Mouse (Mus musculus) stomach, embryonic 14.5 days (tissue): ENCODE results near the gene Atrip. TPM values are rescaled to one million over a fixed set of nuclear protein-coding genes. Genes with fewer than 3 reads are reported as not detected.

Source experiments
- ATAC-seq: fragments of 200-750 bp; cut with Nextera tagmentation; 2 replicates; pipeline ENCODE4 v1.8.0; 2017; ENCODE audit warnings: low read depth, moderate TSS enrichment; ENCODE audit not compliant: insufficient number of reproducible peaks, insufficient read depth, low FRiP score
- H3K27ac ChIP-seq: fragments of 300-500 bp; sonication (generic); 2 replicates; pipeline ENCODE4 v1.5.1; 2014; ENCODE audit warnings: mild to moderate bottlenecking, low read length, moderate library complexity, mixed read lengths
- H3K27me3 ChIP-seq: fragments of 300-500 bp; sonication (generic); 2 replicates; pipeline ENCODE4 v1.6.1; 2014; ENCODE audit warnings: low read length, control low read depth, mixed read lengths; ENCODE audit not compliant: control insufficient read depth, insufficient read depth
- H3K36me3 ChIP-seq: fragments of 300-500 bp; sonication (generic); 2 replicates; pipeline ENCODE4 v1.6.1; 2014; ENCODE audit warnings: mild to moderate bottlenecking, control low read depth, low read length, moderate library complexity, mixed read lengths; ENCODE audit not compliant: control insufficient read depth, insufficient read depth
- H3K4me1 ChIP-seq: fragments of 300-500 bp; sonication (generic); 2 replicates; pipeline ENCODE4 v1.6.1; 2014; ENCODE audit warnings: low read length, control low read depth, mixed read lengths; ENCODE audit not compliant: control insufficient read depth, insufficient read depth
- H3K4me2 ChIP-seq: fragments of 300-500 bp; sonication (generic); replicated peaks from 2 replicates; pipeline ENCODE4 v1.6.1; 2014; ENCODE audit warnings: low read depth, low read length, control low read depth
- H3K4me3 ChIP-seq: fragments of 300-500 bp; sonication (generic); 2 replicates; pipeline ENCODE4 v1.5.1; 2014; ENCODE audit warnings: low read depth, low read length, control low read depth
- H3K9ac ChIP-seq: fragments of 300-500 bp; sonication (generic); replicated peaks from 2 replicates; pipeline ENCODE4 v1.6.1; 2014; ENCODE audit warnings: low read depth, mild to moderate bottlenecking, control low read depth, low read length, moderate library complexity, mixed read lengths
- H3K9me3 ChIP-seq: fragments of 300-500 bp; sonication (generic); 2 replicates; pipeline ENCODE4 v1.6.1; 2016; ENCODE audit warnings: low read depth, low read length, control low read depth; ENCODE audit not compliant: control insufficient read depth
- WGBS: fragments of 180-500 bp; shearing (Covaris S2); extraction: QIAGEN DNeasy Blood & Tissue Kit; methylation state at CpG from one replicate; pipeline ENCODE4 v1.1.7; 2014; 5-methylcytosine and 5-hydroxymethylcytosine counted together
- polyA plus RNA-seq: library from polyadenylated mRNA; unstranded; fragments of >200 nt; fragmentation: Nextera tagmentation; extraction: Ambion mirVana; gene quantifications from 2 replicates; pipeline ENCODE4 v1.2.1, GENCODE M21; 2014

Atrip gene
- polyA plus RNA-seq, 1 experiment from 2014 or later, result 27.2 TPM

DNA sequence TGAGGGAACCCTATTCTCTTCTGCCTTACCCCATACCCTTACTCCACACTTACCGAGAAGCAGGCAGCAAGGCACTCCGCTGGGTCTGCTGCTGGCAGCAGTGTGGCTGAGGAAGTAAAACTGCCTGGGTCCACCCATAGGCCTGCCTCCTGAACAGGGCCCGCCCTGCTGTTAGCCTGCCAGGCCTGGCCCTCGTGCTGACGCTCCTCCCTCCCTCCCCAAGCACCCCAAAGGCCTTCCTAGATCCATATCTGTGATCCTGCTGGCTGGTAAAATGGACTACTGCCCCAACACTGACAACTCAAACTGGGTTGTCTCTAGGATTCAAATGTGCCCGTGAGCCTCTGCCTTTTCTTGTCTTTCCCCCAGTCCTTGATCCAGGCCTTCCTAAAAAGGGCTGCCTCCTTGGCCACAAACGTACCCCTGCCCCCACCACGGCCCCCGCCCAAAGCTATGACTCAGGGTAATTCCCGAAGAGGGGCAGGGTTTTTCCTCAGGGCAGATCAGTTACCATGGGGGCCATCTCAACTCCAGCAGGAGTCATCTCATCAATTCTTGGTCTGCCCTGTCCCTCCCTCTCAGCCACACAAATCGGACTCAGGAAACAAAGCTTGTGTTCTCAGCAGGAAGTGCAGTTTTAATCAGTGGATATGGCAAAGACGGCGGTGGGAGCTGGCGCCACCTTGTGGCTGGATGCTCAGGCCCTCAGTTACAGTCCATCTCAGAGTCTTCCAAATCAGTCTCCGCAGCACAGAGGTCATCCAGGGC, 14.6 kb downstream of the Atrip start, which contains the start of gene Trex1:
Gene Trex1 (minus strand): TSS at position 599 of the 768 bp plus-strand sequence.
- H3K4me3 ChIP-seq, result peak within 1 kb of the TSS; percentile 26
- H3K4me1 ChIP-seq, result peaks cover 10% of the 10 kb centered on the region; the same call in 1 of the 2 replicates
- 18% methylated on average over 15 of the region's 15 CpGs for WGBS
- peak within 1 kb of the TSS; percentile 81 for H3K27ac ChIP-seq
- peaks cover 40% of the 10 kb centered on the region for H3K36me3 ChIP-seq
- H3K9me3 ChIP-seq, result no peaks in the 10 kb centered on the region
- peak within 1 kb of the TSS; percentile 33 for H3K9ac ChIP-seq
- peak; percentile 86 for ATAC-seq
- no peaks in the 10 kb centered on the region for H3K27me3 ChIP-seq
- peak within 1 kb of the TSS; percentile 58 for H3K4me2 ChIP-seq

DNA sequence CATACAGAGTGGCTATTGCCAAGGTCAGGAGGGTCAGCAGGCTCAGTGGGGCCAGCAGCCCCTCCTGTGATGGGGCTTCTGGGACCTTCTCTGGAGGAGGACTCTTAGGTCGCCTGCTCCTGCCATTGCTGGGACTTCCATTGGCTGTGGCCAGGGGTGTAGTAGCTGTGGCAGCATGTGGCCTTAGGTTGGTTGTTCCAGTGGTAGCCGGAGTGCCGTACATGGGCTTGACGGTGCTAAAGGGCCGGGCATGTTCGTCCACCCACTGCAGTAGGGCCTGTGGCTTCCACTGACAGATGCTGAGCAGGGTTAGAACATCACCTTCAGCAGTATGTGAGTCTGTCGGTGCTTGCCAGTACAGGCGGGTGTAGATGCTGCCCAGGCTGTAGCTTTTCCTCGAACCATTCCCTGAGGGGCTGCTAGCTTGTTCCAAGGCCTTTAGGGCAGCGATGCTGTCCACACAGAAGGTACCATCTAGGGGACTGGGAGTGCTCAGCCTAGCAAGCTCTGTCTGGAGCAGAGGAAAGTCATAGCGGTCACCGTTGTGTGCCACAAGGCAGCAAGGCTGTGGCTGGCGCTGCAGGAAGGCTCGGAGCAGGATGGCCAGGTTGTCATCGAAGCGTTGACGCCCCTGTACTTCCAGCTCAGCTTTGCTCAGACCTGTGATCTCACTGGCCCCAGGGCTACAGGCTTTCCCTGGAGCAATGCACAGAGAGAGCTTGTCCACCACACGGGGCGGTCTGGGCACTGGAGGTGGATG, 15.7 kb downstream of the Atrip start:
- Histone ChIP-seq H3K27me3 (no peaks in the 10 kb centered on the region), H3K27ac (peak overlapping the region; percentile 67; the same call in 1 of the 2 replicates), H3K36me3 (peaks cover 32% of the 10 kb centered on the region), H3K4me3 (0 out of 2 replicates have a peak overlapping the region, but pooled peaks have one; percentile 26), H3K4me2 (no peak overlapping the region), H3K9ac (no peak overlapping the region), H3K4me1 (peaks cover 10% of the 10 kb centered on the region; the same call in 1 of the 2 replicates), H3K9me3 (no peaks in the 10 kb centered on the region)
- ATAC-seq, result no peak
- 92% methylated on average over 19 of the region's 19 CpGs for WGBS

- ATAC-seq, result no peak
- whole genome bisulfite sequencing, result 94% methylated on average over 5 of the region's 5 CpGs
- Histone ChIP-seq H3K9ac (no peak overlapping the region), H3K9me3 (no peaks in the 10 kb centered on the region), H3K36me3 (peaks cover 27% of the 10 kb centered on the region), H3K4me2 (no peak overlapping the region), H3K27ac (no peak overlapping the region), H3K4me1 (peaks cover 10% of the 10 kb centered on the region; the same call in 1 of the 2 replicates), H3K27me3 (no peaks in the 10 kb centered on the region), H3K4me3 (no peak overlapping the region)
Observed at GRCm38 (mm10) chr9:109057543-109057942, 16.4 kb downstream of the Atrip start.

GRCm38 (mm10) chr9:109056916-109057315, 17.0 kb downstream of the Atrip start:
- no peak overlapping the region for H3K4me3 ChIP-seq
- no peak overlapping the region for H3K4me2 ChIP-seq
- H3K27ac ChIP-seq, result no peak overlapping the region
- no peak for ATAC-seq
- H3K4me1 ChIP-seq, result peaks cover 10% of the 10 kb centered on the region; the same call in 1 of the 2 replicates
- H3K9ac ChIP-seq, result no peak overlapping the region
- no peaks in the 10 kb centered on the region for H3K9me3 ChIP-seq
- H3K27me3 ChIP-seq, result no peaks in the 10 kb centered on the region
- H3K36me3 ChIP-seq, result peaks cover 23% of the 10 kb centered on the region
- 83% methylated on average over 4 of the region's 4 CpGs for WGBS

GRCm38 (mm10) chr9:109056081-109056690, 17.7 kb downstream of the Atrip start:
- WGBS, result 91% methylated on average over 17 of the region's 17 CpGs

GRCm38 (mm10) chr9:109055271-109056030, 18.5 kb downstream of the Atrip start:
- Histone ChIP-seq H3K27ac (peak overlapping the region; percentile 75; the same call in 1 of the 2 replicates), H3K36me3 (peaks cover 18% of the 10 kb centered on the region), H3K27me3 (no peaks in the 10 kb centered on the region), H3K4me2 (peak overlapping the region; percentile 40), H3K9ac (no peak overlapping the region; the same call in 1 of the 2 replicates), H3K4me3 (peak overlapping the region; percentile 22), H3K4me1 (peaks cover 10% of the 10 kb centered on the region; the same call in 1 of the 2 replicates), H3K9me3 (no peaks in the 10 kb centered on the region)
- no peak for ATAC-seq
- WGBS, result 91% methylated on average over 12 of the region's 12 CpGs

More at GRCm38 (mm10) chr9:109056081-109056690, 17.7 kb downstream of the Atrip start:
- Histone ChIP-seq H3K27ac (no peak overlapping the region), H3K4me1 (peaks cover 10% of the 10 kb centered on the region; the same call in 1 of the 2 replicates), H3K27me3 (no peaks in the 10 kb centered on the region), H3K9ac (no peak overlapping the region), H3K4me2 (no peak overlapping the region), H3K9me3 (no peaks in the 10 kb centered on the region), H3K4me3 (no peak overlapping the region), H3K36me3 (peaks cover 23% of the 10 kb centered on the region)
- ATAC-seq, result no peak

GRCm38 (mm10) chr9:109054712-109055111, 19.2 kb downstream of the Atrip start:
- Histone ChIP-seq H3K4me3 (peak overlapping the region; percentile 22), H3K36me3 (peaks cover 17% of the 10 kb centered on the region), H3K9ac (no peak overlapping the region; the same call in 1 of the 2 replicates), H3K27me3 (no peaks in the 10 kb centered on the region), H3K4me1 (peaks cover 10% of the 10 kb centered on the region; the same call in 1 of the 2 replicates), H3K9me3 (no peaks in the 10 kb centered on the region), H3K4me2 (peak overlapping the region; percentile 40), H3K27ac (peak overlapping the region; percentile 75; the same call in 1 of the 2 replicates)
- ATAC-seq, result peak; percentile 83
- WGBS, result 6% methylated on average over 7 of the region's 7 CpGs
